Mouse (Mus musculus): ENCODE data around the gene Taf1c. TPM values are rescaled to one million over a fixed set of nuclear protein-coding genes. Genes with fewer than 3 reads are reported as not detected.

The Taf1c gene
- polyA plus RNA-seq, 1 experiment, result 17.5 TPM

DNA sequence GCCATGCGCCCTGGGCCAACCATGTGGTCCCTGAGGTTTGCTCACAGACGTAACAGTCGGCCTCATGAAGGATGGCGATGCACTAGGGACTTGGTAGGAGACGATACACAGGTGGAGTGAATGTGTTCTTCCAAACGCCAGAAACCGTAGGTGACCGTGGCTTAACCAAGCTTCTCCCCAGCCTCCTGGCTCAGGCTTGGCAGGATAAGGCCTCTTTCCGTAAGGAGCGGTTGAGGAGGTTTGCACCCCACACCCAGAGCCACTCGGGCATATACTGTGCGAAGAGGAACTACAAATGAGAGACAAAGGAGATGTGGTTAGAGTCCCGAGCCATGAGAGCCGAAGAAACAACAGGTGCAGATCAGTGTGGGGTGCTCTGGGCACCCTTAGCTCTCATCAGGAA lies 41.2 kb downstream of the Taf1c start:
- Histone ChIP-seq H3K4me3 (replicated peaks) (no peak overlapping the region), H3K36me3 (replicated peaks; ENCODE audit: low read length) (peaks cover 88% of the 10 kb centered on the region), H3K27me3 (replicated peaks) (no peaks in the 10 kb centered on the region), H3K9me3 (no peaks in the 10 kb centered on the region), H3K4me1 (peaks cover 43% of the 10 kb centered on the region)
- TF ChIP-seq FLI1 (IDR thresholded peaks at IDR 0.05; ENCODE audit: low read length), result no peak
- TF ChIP-seq GATA1 (IDR thresholded peaks at IDR 0.05; ENCODE audit: borderline replicate concordance, low read length), result no peak

DNA sequence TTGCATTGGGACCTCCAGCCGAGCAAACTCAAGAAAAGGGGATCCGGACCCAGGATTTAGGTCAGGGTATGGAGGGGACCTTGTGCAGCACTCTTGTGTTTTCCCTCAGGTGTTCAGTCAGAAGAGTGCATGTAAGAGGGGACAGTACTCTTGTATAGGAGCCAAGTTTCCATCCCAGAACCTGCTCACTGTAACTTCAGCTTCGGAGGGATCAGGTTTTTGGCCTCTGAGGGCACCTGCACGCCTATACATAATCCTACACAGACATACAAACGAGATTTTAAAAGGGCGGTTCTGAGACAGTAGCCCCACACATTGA lies 45.7 kb downstream of the Taf1c start:
- peaks cover 55% of the 10 kb centered on the region for H3K36me3 ChIP-seq (replicated peaks; ENCODE audit: low read length)
- H3K9me3 ChIP-seq, result no peaks in the 10 kb centered on the region
- no peaks in the 10 kb centered on the region for H3K27me3 ChIP-seq (replicated peaks)
- H3K4me1 ChIP-seq, result peaks cover 50% of the 10 kb centered on the region
- peak overlapping the region; percentile 94 for H3K4me3 ChIP-seq (replicated peaks)
- no peak for TF ChIP-seq FLI1 (IDR thresholded peaks at IDR 0.05; ENCODE audit: low read length)
- TF ChIP-seq GATA1 (IDR thresholded peaks at IDR 0.05; ENCODE audit: borderline replicate concordance, low read length), result no peak

DNA sequence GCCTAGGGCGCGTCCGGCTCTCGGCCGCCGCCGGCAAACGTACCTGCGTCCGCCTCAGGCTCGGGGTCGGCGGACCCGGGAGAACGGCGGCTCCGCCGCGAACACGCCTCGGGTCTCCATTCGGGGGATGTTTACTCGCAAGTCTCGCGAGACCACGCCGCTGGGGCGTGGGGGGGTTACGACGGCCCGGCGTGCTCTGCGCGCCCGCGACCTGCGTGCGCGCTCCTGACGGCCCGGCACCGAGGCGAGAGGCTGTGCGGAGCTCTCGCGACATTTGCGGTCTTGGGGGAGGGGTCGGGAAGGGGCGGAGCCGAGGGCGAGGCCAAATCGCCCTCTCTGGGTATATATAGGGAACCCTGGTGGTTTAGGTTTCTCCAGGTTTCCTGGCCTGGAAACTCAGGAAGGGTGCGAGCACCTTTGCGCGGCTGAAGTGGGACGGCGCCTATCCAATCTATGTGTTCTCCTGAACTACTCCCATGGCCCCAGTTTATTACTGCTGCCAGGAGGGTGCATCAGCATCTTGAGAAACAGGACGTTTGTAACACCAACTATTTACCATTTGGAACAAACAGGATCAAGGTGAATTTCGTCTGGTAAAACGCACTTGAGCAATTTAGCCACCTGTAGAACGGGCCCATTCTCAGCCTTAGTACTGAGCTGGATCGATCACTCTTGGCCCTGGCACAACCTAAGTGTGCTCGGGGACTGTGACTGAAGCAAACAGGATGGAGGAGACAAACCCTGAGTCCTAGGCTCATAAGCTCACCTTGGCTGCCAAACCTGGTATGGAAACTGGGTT lies 46.2 kb downstream of the Taf1c start, which contains the start of gene Mbtps1:
Gene Mbtps1, minus strand, starts transcription at position 133 of the 799 bp plus-strand sequence.
- TF ChIP-seq GATA1 (IDR thresholded peaks at IDR 0.05; ENCODE audit: borderline replicate concordance, low read length) (no peak), FLI1 (IDR thresholded peaks at IDR 0.05; ENCODE audit: low read length) (no peak)
- Histone ChIP-seq H3K9me3 (no peaks in the 10 kb centered on the region), H3K4me3 (replicated peaks) (peak within 1 kb of the TSS; percentile 94), H3K27me3 (replicated peaks) (no peaks in the 10 kb centered on the region), H3K4me1 (peaks cover 55% of the 10 kb centered on the region), H3K36me3 (replicated peaks; ENCODE audit: low read length) (peaks cover 49% of the 10 kb centered on the region)

DNA sequence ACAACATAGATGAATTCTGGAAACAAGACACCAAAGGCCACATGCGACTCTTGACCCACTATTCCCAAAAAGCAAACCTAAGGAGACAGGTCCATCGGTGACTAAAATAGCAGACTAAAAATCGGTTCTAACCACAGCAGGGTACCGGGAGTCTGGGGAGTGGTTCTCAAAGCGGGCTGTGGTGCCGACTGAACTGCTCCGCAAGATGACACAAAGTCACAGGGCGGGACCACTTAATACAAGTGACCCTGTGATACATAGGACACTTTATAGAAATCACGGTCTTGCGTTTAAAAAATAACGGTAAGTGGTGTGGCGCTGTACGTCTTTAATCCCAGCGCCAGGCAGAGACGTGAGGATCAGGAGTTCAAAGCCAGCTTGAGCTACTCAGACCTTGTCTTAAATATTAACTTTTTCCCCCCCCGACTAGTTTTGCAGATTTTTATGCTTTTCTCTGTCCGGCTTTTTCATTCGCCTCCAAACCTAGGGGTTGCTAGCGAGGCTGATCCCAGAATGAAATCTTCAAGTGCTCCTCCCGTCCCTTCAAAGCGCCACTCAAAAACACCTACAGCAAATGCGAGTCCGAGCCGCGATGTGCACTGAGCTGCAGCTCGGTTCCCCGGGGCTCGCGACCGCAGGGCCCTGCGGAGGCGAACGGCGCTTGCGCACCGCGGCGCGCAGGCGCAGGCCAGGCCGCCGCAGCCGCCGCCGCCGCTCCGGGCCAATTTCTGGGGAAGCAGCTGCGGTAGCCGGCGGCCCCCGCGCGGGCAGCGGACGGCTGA lies 47.0 kb downstream of the Taf1c start:
- Histone ChIP-seq H3K36me3 (replicated peaks; ENCODE audit: low read length) (peaks cover 42% of the 10 kb centered on the region), H3K4me1 (peaks cover 63% of the 10 kb centered on the region)
- no peak for TF ChIP-seq GATA1 (IDR thresholded peaks at IDR 0.05; ENCODE audit: borderline replicate concordance, low read length)
- no peak for TF ChIP-seq FLI1 (IDR thresholded peaks at IDR 0.05; ENCODE audit: low read length)

DNA sequence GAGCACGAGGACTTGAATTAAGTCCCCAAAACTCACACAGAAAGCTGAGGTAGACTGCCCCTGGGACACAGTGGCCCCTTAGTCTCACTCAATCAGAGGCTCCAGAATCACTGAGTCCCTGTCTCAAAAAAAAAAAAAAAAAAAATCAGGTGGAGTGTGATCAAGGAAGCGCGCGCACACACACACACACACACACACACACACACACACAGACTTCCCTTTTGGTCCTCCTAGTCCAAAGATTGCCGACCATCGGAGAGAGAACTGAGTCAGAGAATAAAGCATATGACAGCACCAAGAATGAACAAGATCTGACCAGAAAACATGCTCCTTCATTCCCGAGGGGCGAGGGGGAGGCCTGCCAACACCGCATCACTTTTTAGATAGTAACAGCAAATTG lies 47.9 kb downstream of the Taf1c start:
- Histone ChIP-seq H3K27me3 (replicated peaks) (no peaks in the 10 kb centered on the region), H3K4me1 (peaks cover 72% of the 10 kb centered on the region), H3K9me3 (no peaks in the 10 kb centered on the region), H3K4me3 (replicated peaks) (peak overlapping the region; percentile 94), H3K36me3 (replicated peaks; ENCODE audit: low read length) (peaks cover 33% of the 10 kb centered on the region)
- no peak for TF ChIP-seq FLI1 (IDR thresholded peaks at IDR 0.05; ENCODE audit: low read length)
- TF ChIP-seq GATA1 (IDR thresholded peaks at IDR 0.05; ENCODE audit: borderline replicate concordance, low read length), result no peak

More for the DNA sequence above, 47.0 kb downstream of the Taf1c start:
- Histone ChIP-seq H3K9me3 (no peaks in the 10 kb centered on the region), H3K4me3 (replicated peaks) (peak overlapping the region; percentile 94), H3K27me3 (replicated peaks) (no peaks in the 10 kb centered on the region)

DNA sequence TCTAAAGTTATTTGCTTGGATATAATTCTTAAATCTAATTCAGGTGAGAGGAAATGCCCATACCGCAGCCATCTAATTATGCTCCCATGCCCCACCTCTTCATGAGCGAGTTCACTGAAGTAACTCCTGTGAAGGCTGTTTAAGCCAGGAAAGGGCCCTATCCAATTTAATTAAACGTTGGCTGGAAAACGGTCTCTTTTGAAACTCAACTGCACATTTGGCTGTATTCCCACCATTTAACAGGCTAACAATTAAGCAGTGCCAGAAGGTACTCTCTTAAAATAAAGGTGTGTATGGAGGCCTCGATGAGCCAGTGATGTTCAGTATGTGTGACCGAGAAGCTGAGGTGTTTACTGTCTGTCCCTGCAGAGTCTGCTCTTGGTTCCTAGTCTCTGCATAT lies 49.2 kb downstream of the Taf1c start:
- Histone ChIP-seq H3K4me3 (replicated peaks) (no peak overlapping the region), H3K36me3 (replicated peaks; ENCODE audit: low read length) (peaks cover 26% of the 10 kb centered on the region), H3K27me3 (replicated peaks) (no peaks in the 10 kb centered on the region), H3K4me1 (peaks cover 82% of the 10 kb centered on the region), H3K9me3 (no peaks in the 10 kb centered on the region)
- no peak for TF ChIP-seq FLI1 (IDR thresholded peaks at IDR 0.05; ENCODE audit: low read length)
- TF ChIP-seq GATA1 (IDR thresholded peaks at IDR 0.05; ENCODE audit: borderline replicate concordance, low read length), result no peak

DNA sequence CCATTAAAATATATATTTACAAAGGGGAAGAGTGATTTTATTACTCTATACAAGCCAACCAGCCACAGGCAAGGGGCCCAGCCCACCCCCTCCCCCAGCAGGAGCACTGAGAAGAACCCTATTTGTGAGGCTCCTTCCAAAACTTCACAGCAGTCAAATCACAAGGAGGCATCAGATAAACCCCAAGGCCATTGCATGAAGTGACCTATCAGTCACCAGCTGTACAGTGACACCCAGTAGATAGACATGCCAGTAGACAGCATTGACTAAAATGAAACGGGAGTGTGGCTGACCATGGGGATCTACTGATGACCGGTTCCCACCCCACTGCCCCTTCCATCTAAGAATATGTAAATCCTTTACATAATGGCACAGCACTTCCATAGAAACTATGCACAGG lies 52.1 kb downstream of the Taf1c start:
- TF ChIP-seq GATA1 (IDR thresholded peaks at IDR 0.05; ENCODE audit: borderline replicate concordance, low read length) (no peak), FLI1 (IDR thresholded peaks at IDR 0.05; ENCODE audit: low read length) (no peak)
- H3K27me3 ChIP-seq (replicated peaks), result no peaks in the 10 kb centered on the region
- no peak overlapping the region for H3K4me3 ChIP-seq (replicated peaks)
- H3K9me3 ChIP-seq, result no peaks in the 10 kb centered on the region
- H3K4me1 ChIP-seq, result peaks cover 87% of the 10 kb centered on the region
- H3K36me3 ChIP-seq (replicated peaks; ENCODE audit: low read length), result peaks cover 36% of the 10 kb centered on the region

DNA sequence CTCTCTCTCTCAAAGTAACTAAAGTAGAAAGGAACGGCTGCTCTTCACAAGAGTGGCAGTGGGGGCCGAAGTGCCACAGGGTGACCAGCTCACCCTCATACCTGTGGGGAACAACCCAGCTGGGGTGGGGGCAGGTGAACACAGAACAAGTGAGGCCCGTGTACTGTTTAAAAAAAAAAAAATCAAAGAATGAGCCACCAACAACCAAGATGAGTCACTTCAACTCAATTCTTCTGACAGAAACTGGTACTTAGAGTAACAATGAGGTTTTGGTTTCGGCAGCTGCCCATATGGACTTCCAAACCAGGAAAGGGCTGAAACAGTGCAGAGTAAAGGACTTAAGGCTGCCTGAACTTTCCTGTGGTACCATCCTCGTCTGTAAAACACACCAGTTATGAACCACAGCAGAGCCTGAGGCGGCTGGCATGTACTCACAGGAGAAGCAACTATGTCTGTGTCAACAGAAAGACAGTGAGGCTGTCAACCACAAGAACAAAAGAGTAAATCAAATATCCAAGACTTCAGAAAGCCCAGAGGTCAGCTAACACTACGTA lies 56.4 kb downstream of the Taf1c start:
- TF ChIP-seq GATA1 (IDR thresholded peaks at IDR 0.05; ENCODE audit: borderline replicate concordance, low read length) (no peak), FLI1 (IDR thresholded peaks at IDR 0.05; ENCODE audit: low read length) (no peak)
- Histone ChIP-seq H3K4me1 (peaks cover 48% of the 10 kb centered on the region), H3K9me3 (no peaks in the 10 kb centered on the region), H3K27me3 (replicated peaks) (no peaks in the 10 kb centered on the region), H3K36me3 (replicated peaks; ENCODE audit: low read length) (peaks cover 68% of the 10 kb centered on the region), H3K4me3 (replicated peaks) (no peak overlapping the region)

Other genes starting within 250 kb of the Taf1c start
- gene Mlycd, start 210.3 kb downstream of the Taf1c start, polyA plus RNA-seq (2012; ENCODE audit: insufficient read depth, low replicate concordance), result 25.3 and 39.1 TPM in 2 replicates
- 6.3 and 11.2 TPM in 2 replicates for gene Osgin1, start 171.1 kb downstream of the Taf1c start, polyA plus RNA-seq (2012; ENCODE audit: insufficient read depth, low replicate concordance)
- not detected in 2 replicates for gene Necab2, start 158.5 kb downstream of the Taf1c start, polyA plus RNA-seq (2012; ENCODE audit: insufficient read depth, low replicate concordance)
- gene Slc38a8, start 103.5 kb downstream of the Taf1c start, polyA plus RNA-seq (2012; ENCODE audit: insufficient read depth, low replicate concordance), result not detected in 2 replicates
- gene Mbtps1, start 46.5 kb downstream of the Taf1c start, polyA plus RNA-seq (2012; ENCODE audit: insufficient read depth, low replicate concordance), result 27.0 and 63.9 TPM in 2 replicates
- gene Hsdl1, start 30.0 kb downstream of the Taf1c start, polyA plus RNA-seq (2012; ENCODE audit: insufficient read depth, low replicate concordance), result 24.5 and 29.2 TPM in 2 replicates
- gene Dnaaf1, start 30.0 kb downstream of the Taf1c start, polyA plus RNA-seq (2012; ENCODE audit: insufficient read depth, low replicate concordance), result not detected in 2 replicates
- gene Adad2, start 7.5 kb upstream of the Taf1c start, polyA plus RNA-seq (2012; ENCODE audit: insufficient read depth, low replicate concordance), result not detected in 2 replicates
- gene Kcng4, start 30.5 kb upstream of the Taf1c start, polyA plus RNA-seq (2012; ENCODE audit: insufficient read depth, low replicate concordance), result not detected in 2 replicates
- not detected in 2 replicates for gene Wfdc1, start 61.1 kb upstream of the Taf1c start, polyA plus RNA-seq (2012; ENCODE audit: insufficient read depth, low replicate concordance)
- gene Atp2c2, start 94.8 kb upstream of the Taf1c start, polyA plus RNA-seq (2012; ENCODE audit: insufficient read depth, low replicate concordance), result not detected in 2 replicates
- 1.7 and 2.0 TPM in 2 replicates for gene Tldc1, start 173.2 kb upstream of the Taf1c start, polyA plus RNA-seq (2012; ENCODE audit: insufficient read depth, low replicate concordance)
- 413 and 593 TPM in 2 replicates for gene Cotl1, start 235.3 kb upstream of the Taf1c start, polyA plus RNA-seq (2012; ENCODE audit: insufficient read depth, low replicate concordance)

Measured in megakaryocyte, embryonic 14.5 days (primary cell).